Mouse (Mus musculus) megakaryocyte, embryonic 14.5 days (primary cell): ENCODE results near the gene Pde6d.

Experiments used
- FLI1 ChIP-seq: IDR thresholded peaks from 2 replicates; pipeline ENCODE4 v1.6.1; 2012; ENCODE audit warnings: low read length, inconsistent platforms, mixed read lengths
- GATA1 ChIP-seq: IDR thresholded peaks from 3 replicates; pipeline ENCODE4 v1.6.1; 2012; ENCODE audit warnings: mixed read lengths, low read length, inconsistent platforms, borderline replicate concordance

GRCm38 (mm10) chr1:86524619-86525498, 57.6 kb downstream of the Pde6d start:
- TF ChIP-seq GATA1 (no peak), FLI1 (no peak)
